Mouse (Mus musculus) forebrain, embryonic 16.5 days (tissue): ENCODE measurements around the gene Gm20388. TPM values are rescaled to one million over a fixed set of nuclear protein-coding genes. Genes with fewer than 3 reads are reported as not detected.
"Not testable (repeated sequence)": the region's sequence is repeated elsewhere in the genome, so short reads cannot be mapped to it uniquely, and the experiment has no call there.

ENCODE experiments used
- ATAC-seq: fragments of 200-750 bp; cut with Nextera tagmentation; 2 replicates; pipeline ENCODE4 v1.8.0; 2017; ENCODE audit warnings: mild to moderate bottlenecking, moderate library complexity
- H3K27ac ChIP-seq: fragments of 300-500 bp; sonication (generic); 2 replicates; pipeline ENCODE4 v1.5.1; 2014; ENCODE audit warnings: low read length, control low read depth
- H3K27me3 ChIP-seq: fragments of 300-500 bp; sonication (generic); replicated peaks from 2 replicates; pipeline ENCODE4 v1.6.1; 2014; ENCODE audit warnings: low read length; ENCODE audit not compliant: control insufficient read depth, insufficient read depth
- H3K36me3 ChIP-seq: fragments of 300-500 bp; sonication (generic); 2 replicates; pipeline ENCODE4 v1.6.1; 2014; ENCODE audit not compliant: control insufficient read depth, insufficient read depth
- H3K4me1 ChIP-seq: fragments of 300-500 bp; sonication (generic); replicated peaks from 2 replicates; pipeline ENCODE4 v1.6.1; 2014; ENCODE audit warnings: low read length; ENCODE audit not compliant: control insufficient read depth, insufficient read depth
- H3K4me2 ChIP-seq: fragments of 300-500 bp; sonication (generic); 2 replicates; pipeline ENCODE4 v1.6.1; 2014; ENCODE audit warnings: mild to moderate bottlenecking, low read length, control low read depth
- H3K4me3 ChIP-seq: fragments of 300-500 bp; sonication (generic); replicated peaks from 2 replicates; pipeline ENCODE4 v1.5.1; 2014; ENCODE audit warnings: mild to moderate bottlenecking, low read length, control low read depth
- H3K9ac ChIP-seq: fragments of 300-500 bp; sonication (generic); replicated peaks from 2 replicates; pipeline ENCODE4 v1.6.1; 2014; ENCODE audit warnings: low read depth, low read length, control low read depth
- H3K9me3 ChIP-seq: fragments of 300-500 bp; sonication (generic); 2 replicates; pipeline ENCODE4 v1.6.1; 2016; ENCODE audit warnings: low read length; ENCODE audit not compliant: control insufficient read depth
- WGBS: fragments of 180-500 bp; shearing (Covaris S2); extraction: QIAGEN DNeasy Blood & Tissue Kit; methylation state at CpG from one replicate; pipeline ENCODE4 v1.1.7; 2014; 5-methylcytosine and 5-hydroxymethylcytosine counted together
- polyA plus RNA-seq: library from polyadenylated mRNA; unstranded; fragments of >200 nt; fragmentation: Nextera tagmentation; extraction: Ambion mirVana; gene quantifications from 2 replicates; pipeline ENCODE4 v1.2.1, GENCODE M21; 2015

Gene Gm20388
- polyA plus RNA-seq, 1 experiment from 2014 or later = 4.7 TPM

DNA sequence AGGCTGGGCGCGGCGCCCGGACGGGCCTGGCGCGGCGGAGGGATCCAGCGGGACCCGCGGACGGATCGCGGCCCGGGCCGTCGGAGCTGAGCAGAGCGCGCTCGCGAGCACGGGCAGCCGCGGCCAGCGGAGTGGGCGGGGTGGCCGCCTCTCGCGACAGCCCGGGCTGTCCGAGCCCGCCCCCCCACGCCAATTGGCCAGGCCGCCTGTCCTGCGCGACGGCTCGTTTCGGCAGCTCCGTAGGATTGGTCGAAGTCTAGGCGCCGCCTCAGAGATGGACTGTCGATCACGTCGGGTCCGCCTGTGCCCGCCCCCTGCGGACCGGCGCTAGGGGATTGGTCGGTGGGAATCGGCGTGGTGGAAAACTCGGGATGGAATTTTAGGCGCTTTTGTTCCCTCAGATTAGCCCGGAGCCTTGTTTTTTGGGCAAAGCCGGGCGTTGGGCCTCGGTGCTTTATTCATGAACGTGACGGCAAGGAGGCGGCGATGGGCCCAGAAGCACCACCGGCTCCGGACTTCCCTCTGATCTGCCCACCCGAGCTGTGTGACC is 1742.2 kb downstream of the Gm20388 start, which contains the start of gene Zcchc14:
TSS of gene Zcchc14 (minus strand) at position 128 of the 550 bp plus-strand sequence.
- H3K9me3 ChIP-seq = no peaks in the 10 kb centered on the region
- peak within 1 kb of the TSS; percentile 99 for H3K27ac ChIP-seq
- no peaks in the 10 kb centered on the region for H3K36me3 ChIP-seq
- H3K9ac ChIP-seq = peak within 1 kb of the TSS; percentile 89
- peak; percentile 98 for ATAC-seq
- H3K4me3 ChIP-seq = peak within 1 kb of the TSS; percentile 60
- under 1% methylated on average over 67 of the region's 67 CpGs for WGBS
- no peaks in the 10 kb centered on the region for H3K27me3 ChIP-seq
- peaks cover 51% of the 10 kb centered on the region for H3K4me1 ChIP-seq
- peak within 1 kb of the TSS; percentile 99 for H3K4me2 ChIP-seq

DNA sequence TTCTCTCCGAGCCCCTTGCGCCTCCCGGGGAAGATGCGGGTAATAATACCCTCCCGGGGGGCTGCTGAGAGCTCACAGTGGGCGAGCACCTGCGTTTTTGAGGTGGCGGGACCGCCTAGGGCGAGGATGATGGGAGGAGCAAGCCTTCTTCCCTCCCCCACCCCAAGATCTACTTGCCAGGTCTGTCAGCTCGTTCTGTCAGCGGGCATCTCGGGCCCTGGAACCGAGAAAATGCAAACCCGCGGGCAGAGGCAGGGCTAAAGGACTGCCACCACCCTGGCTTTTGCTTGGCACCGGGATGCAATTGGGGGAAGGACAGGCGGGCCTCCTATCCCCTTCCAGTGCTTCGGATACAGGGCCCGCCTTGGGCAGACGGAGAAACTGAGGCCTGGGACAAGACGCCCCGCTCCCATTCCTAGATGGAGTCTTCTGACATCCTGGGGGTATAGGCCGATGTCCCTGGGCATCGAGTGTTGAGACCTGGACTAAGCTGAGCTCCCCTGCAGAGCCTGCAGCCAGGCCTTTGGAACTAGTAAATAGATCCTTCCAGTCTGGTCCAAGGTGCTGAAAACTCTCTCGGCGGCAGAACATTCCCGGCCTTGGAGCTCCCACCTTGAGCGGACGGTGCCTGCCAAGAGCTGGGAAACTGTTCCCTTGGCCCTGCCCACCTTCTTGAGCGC is 1742.8 kb downstream of the Gm20388 start:
- Histone ChIP-seq H3K4me1 (peaks cover 45% of the 10 kb centered on the region), H3K27ac (peak overlapping the region; percentile 99), H3K4me3 (peak overlapping the region; percentile 60), H3K9ac (peak overlapping the region; percentile 85), H3K36me3 (no peaks in the 10 kb centered on the region), H3K27me3 (no peaks in the 10 kb centered on the region), H3K4me2 (peak overlapping the region; percentile 66), H3K9me3 (no peaks in the 10 kb centered on the region)
- WGBS = 1% methylated on average over 31 of the region's 31 CpGs
- peak; percentile 56 for ATAC-seq

DNA sequence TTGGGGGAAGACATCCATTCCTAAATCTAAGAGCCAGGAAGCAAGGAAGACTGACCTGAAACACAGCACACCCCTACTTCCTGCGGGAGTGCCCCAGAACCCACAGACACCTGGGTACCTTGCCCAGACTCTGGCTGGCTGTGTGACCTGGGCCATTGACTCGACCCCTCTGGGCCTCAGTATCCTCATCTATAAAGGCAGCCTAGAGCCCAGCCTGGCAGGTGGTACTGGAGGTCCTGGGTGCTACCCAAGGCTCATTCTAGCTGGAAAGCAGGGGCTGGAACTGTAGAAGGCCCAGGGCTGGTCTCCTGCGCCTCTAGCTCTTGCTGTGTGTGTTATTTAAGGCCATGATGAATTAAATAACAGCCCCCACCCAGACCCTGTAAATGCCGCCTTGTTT is 1743.5 kb downstream of the Gm20388 start:
- 76% methylated on average over 4 of the region's 4 CpGs for WGBS
- H3K4me1 ChIP-seq = peaks cover 38% of the 10 kb centered on the region
- peak overlapping the region; percentile 85 for H3K9ac ChIP-seq
- no peaks in the 10 kb centered on the region for H3K36me3 ChIP-seq
- no peaks in the 10 kb centered on the region for H3K9me3 ChIP-seq
- H3K4me3 ChIP-seq = peak overlapping the region; percentile 60
- peak overlapping the region; percentile 66 for H3K4me2 ChIP-seq
- no peak for ATAC-seq
- H3K27me3 ChIP-seq = no peaks in the 10 kb centered on the region
- peak overlapping the region; percentile 99 for H3K27ac ChIP-seq

DNA sequence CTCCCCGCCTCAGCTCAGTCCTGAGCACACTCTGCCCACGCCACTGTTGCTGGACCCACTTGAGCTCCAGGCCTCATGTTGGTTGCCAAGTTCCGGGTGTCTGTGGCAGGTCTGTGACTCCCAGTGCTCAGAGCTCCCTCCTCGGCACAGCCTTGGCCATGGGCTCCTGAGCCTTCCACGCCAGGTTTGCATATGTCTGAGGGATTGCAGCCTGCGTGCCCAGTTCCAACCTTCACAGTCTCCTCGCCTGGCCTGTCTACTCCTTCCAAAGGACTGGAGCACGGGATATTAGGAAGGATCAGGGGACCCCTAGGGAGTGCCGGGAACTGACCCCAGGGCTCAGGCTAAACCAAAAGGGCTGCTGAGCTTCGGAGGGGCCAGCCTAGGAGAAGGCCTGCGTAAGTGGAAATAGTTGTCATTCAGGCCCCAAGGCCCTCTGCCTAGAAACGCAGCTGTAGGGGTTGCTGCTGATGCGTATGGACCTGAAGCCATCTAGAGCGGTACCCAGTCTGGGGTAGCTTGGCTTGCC is 1744.4 kb downstream of the Gm20388 start:
- peaks cover 29% of the 10 kb centered on the region for H3K4me1 ChIP-seq
- no peak overlapping the region for H3K4me2 ChIP-seq
- WGBS = 79% methylated on average over 14 of the region's 14 CpGs
- no peaks in the 10 kb centered on the region for H3K36me3 ChIP-seq
- no peak overlapping the region for H3K27ac ChIP-seq
- H3K27me3 ChIP-seq = no peaks in the 10 kb centered on the region
- no peak for ATAC-seq
- no peak overlapping the region for H3K4me3 ChIP-seq
- H3K9me3 ChIP-seq = no peaks in the 10 kb centered on the region
- no peak overlapping the region for H3K9ac ChIP-seq

DNA sequence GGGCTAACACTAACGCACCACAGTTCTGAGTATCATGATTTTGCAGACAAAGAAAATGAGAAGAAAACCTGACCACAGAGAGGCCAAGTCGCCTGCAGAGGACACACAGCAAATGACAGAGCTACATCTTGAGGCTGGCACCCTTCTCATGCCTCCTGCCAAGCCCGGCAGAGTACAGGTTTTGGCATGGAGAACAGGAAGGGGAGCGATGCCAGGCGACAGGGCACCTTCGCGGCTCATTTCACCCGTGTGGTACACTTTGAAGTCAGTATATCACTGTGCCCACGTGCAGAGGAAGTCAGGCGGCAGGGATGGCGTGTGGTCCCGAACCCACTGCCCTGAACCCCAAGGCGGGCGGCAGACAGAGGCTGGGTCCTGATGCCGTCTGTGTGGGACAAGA is 1750.0 kb downstream of the Gm20388 start:
- Histone ChIP-seq H3K4me2 (no peak overlapping the region), H3K9ac (no peak overlapping the region), H3K4me3 (no peak overlapping the region), H3K36me3 (no peaks in the 10 kb centered on the region), H3K9me3 (no peaks in the 10 kb centered on the region), H3K27me3 (no peaks in the 10 kb centered on the region), H3K4me1 (peaks cover 13% of the 10 kb centered on the region), H3K27ac (no peak overlapping the region)
- WGBS = 62% methylated on average over 15 of the region's 15 CpGs
- ATAC-seq = no peak

DNA sequence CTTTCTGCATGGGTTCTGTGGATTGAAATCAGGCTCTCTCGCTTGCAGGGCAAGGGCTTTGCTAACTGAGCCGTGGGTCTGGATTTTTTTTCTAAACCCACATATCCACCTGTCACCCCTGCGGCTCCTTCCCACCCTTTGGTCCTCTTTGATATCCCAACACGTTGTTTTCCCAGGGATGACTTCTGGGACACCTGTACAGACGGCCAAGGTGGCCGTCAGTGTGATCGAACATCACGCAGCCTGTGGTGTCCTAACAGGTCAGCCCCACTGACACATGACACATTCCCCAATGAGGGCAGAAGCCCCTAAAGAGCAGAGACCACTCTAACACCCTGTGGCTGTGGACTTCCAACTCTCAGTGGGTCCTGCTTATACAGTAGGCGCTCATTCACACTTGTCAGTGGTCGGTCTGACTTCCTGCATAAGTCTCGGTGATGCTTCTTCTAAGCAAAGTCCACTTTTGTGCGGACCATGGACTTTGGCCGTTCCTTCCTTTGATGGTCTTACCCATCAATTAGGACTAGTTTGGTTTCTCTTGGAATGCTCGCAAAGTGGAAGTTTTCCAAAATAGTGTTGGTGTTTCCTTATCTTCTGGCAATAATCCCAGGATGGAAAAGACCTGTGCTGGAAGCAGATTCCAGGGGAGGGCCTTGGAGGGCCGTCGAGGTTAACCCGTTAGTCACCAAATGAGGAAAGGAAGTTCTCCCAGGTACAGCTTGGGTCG is 1751.2 kb downstream of the Gm20388 start:
- H3K27ac ChIP-seq = no peak overlapping the region
- H3K9ac ChIP-seq = no peak overlapping the region
- H3K4me1 ChIP-seq = peaks cover 14% of the 10 kb centered on the region
- no peaks in the 10 kb centered on the region for H3K27me3 ChIP-seq
- ATAC-seq = no peak
- H3K4me3 ChIP-seq = no peak overlapping the region
- 79% methylated on average over 18 of the region's 18 CpGs for WGBS
- H3K36me3 ChIP-seq = no peaks in the 10 kb centered on the region
- H3K4me2 ChIP-seq = no peak overlapping the region
- no peaks in the 10 kb centered on the region for H3K9me3 ChIP-seq

DNA sequence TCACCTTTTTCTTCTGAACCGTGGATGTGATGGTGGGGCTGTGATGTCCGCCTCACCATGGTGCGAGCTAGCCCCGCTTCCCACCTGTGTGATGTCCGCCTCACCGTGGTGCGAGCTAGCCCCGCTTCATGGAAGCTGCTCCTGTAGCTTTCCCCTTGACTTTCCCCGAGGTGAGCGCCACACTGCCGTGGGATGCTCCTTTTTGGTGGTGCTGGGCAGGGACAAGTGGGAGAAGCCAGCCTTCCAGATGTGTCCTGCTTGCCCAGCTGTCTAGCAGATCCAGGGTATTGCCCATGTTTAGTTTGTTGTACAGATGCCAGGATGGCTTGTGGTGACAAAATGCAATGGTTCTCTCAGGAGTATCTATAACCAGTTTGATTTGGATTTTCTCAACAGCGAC is 1752.5 kb downstream of the Gm20388 start:
- Histone ChIP-seq H3K27me3 (no peaks in the 10 kb centered on the region), H3K27ac (no peak overlapping the region), H3K36me3 (no peaks in the 10 kb centered on the region), H3K4me1 (peaks cover 14% of the 10 kb centered on the region), H3K4me3 (no peak overlapping the region), H3K9ac (no peak overlapping the region), H3K9me3 (no peaks in the 10 kb centered on the region), H3K4me2 (no peak overlapping the region)
- WGBS = 96% methylated on average over 12 of the region's 12 CpGs
- ATAC-seq = no peak

DNA sequence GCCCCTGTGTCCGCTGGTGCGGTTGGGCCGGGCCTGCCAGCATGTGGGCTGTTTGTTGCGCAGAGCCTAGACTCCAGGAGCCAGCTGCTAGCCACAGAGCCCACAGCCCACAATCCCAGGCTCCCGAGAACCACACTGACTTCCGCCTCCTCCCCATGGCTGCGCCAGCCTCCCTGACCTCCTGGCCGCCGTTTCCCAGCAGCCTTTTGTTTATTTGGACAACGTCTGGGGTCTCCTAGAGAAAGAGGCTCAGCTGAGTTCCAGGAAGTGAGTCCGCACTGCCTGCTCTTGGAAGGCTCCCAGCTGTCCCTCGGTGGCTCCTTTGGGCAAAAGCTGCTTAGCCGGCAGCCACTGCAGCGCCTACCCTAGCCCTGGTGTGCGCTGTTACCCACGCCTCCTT is 1754.7 kb downstream of the Gm20388 start:
- Histone ChIP-seq H3K27ac (peak overlapping the region; percentile 15; the same call in 1 of the 2 replicates), H3K4me2 (peak overlapping the region; percentile 16; the same call in 1 of the 2 replicates), H3K9ac (peak overlapping the region; percentile 44), H3K9me3 (no peaks in the 10 kb centered on the region), H3K36me3 (no peaks in the 10 kb centered on the region), H3K27me3 (no peaks in the 10 kb centered on the region), H3K4me1 (peaks cover 23% of the 10 kb centered on the region), H3K4me3 (no peak overlapping the region)
- WGBS = 6% methylated on average over 16 of the region's 16 CpGs
- no peak for ATAC-seq

DNA sequence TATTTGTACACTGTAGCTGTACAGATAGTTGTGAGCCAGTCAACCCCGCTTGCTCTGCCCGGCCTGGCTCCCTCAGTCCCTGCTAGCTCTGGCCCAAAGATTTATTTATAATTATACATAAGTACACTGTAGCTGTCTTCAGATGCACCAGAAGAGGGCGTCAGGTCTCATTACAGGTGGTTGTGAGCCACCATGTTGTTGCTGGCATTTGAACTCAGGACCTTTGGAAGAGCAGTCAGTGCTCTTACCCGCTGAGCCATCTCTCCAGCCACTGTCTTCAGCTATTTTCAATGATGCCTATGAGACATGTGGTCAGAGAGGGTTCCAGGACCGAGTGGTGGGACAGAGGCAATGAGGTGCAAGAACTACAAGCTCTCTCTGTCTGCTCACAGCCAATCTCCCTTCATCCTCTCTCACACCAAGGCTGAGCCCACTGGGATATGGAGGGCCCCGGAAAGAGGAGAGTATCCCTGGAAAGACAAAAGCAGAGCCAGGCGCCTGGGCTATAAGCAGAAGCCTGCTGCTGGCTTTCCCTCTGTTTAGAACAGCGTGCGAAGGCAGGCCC is 1757.4 kb downstream of the Gm20388 start:
- H3K4me3 ChIP-seq, H3K27me3 ChIP-seq, ATAC-seq, H3K9me3 ChIP-seq, H3K36me3 ChIP-seq: not testable (repeated sequence)
- H3K27ac ChIP-seq = peak overlapping the region; percentile 93
- peak overlapping the region; percentile 57 for H3K9ac ChIP-seq
- peaks cover 20% of the 10 kb centered on the region for H3K4me1 ChIP-seq
- WGBS = 65% methylated on average over 9 of the region's 9 CpGs
- H3K4me2 ChIP-seq = peak overlapping the region; percentile 13; the same call in 1 of the 2 replicates
